Mouse (Mus musculus) spleen, adult 18-20 months (tissue): Measurements from ENCODE around the gene Pnpt1.

Source experiments
- DNase-seq, 2 experiments: peaks; one replicate each; pipeline ENCODE4 v3.0.0; 2022; ENCODE audit warnings: mixed read lengths in 2 of 2

The Pnpt1 gene

DNA sequence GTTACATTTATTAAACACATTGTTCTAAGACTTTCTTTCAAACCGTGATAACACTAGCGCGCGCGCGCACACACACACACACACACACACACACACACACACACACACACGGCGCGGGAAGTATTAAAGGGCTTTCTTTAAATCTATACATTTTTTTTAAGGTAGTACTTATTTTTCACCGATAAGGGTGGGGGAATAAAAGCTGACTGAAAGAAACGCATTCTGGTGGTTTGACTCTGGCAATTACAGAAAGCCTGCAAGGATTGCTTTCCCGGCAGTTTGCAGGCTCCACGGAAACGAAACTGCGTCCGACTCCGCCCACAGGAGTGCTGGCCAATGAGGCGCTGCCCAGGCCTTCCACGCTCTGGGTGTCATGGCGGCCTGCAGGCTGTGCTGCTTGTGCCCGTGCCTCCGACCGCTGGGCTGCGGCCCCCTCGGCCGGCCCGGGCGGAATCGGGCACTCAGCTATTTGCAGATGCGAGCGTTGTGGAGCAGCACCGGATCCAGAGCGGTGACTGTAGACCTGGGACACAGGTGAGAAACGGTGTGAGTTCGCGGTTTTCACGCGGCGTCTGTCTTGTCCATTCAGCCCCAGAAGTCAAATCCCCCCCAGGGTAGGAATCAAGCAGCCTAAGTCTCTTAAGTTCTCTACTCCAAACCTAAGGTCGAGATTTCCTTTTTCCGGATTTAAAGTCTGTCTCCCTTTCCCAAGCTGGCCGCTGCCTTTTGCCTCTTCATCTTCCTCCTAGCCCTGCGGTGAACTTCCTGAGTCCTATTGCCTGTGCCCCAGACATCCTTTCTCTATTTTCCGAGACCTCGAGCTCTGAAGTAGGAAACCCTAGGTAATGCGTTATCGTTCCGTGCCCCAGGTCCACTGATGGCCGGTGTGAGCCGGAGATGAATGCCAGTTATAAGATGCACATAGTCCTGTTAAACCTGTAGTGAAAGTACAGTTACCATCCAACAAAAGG, at the start of gene Pnpt1:
Pnpt1 (plus strand) TSS at position 360 of the 971 bp plus-strand sequence.
- peak; percentile 76 to 84 for DNase-seq

GRCm38 (mm10) chr11:29092403-29092802, 38.1 kb upstream of the Pnpt1 start:
- DNase-seq = no peak

- no peak for DNase-seq
Measured at GRCm38 (mm10) chr11:29098926-29099325, 31.6 kb upstream of the Pnpt1 start.

DNA sequence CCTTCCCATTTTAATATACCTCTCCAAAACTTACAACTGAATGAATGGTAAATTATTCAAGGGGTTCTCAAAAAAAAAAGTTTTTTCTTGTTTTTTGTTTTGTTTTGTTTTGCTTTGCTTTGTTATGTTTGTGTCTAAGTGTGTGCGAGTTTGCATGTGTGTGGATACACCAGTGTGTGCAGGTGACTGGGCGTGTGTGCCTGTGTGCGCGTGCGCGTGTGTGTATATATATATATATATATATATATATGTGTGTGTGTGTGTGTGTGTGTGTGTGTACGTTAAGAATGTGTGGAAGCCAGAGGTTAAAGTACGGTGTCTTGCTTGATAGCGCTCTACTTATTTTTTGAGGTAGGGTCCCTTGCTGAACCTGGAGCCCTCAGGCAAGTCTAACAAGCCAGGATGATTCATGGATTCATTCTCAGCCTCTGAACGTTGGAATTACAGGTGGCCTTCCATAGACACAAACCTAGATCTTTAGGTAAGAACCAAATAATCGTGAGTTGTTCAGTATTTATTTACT, 621 bp upstream of the Pnpt1 start:
- DNase-seq = no peak

DNA sequence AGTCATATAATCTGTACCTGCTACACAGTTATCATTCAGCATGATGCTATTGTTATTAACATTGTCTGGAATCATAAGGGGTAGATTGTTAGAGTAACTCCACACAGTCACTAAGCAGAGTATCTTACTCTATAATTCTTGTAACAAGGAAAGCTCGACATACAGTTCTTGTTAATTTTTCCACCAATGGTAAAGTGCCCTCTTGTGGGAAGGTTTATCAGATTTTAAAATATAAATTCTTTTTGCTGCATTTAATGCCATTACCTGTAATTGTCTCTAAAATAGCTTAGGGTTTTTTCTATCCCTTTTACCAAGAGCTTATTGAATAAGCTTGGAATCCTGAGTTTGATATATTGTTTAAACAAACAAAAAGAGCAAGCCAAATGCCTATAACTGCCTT, 10.1 kb downstream of the Pnpt1 start:
- DNase-seq = no peak

- DNase-seq = no peak
Measured at GRCm38 (mm10) chr11:29148901-29149300, 18.4 kb downstream of the Pnpt1 start.

GRCm38 (mm10) chr11:29163569-29163968, 33.0 kb downstream of the Pnpt1 start:
- DNase-seq = no peak

DNA sequence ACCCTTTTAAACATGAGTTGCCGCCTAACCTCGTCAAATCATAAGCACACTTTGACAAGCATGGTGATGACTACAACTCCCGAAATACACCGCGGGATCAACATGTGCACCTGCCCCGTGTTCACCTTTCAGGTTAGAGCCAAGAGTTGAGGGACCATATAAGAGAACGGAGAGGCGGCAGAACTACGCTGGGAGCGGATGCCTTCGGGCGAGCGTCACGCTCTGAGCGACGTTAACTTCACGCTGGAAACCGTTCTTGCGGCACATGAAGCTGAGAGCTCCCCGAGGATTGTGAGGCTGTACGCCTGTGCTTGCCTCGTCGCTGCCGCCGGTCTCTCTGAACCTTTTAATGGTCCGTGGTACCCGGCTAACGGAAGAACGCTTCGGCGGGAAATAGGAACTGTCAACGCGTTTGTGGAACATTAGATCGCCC, 41.4 kb downstream of the Pnpt1 start:
- peak; percentile 35 to 54 for DNase-seq

GRCm38 (mm10) chr11:29172563-29173124, 42.1 kb downstream of the Pnpt1 start, which contains the start of gene Ppp4r3b:
Ppp4r3b (plus strand) TSS chr11:29172890.
- peak; percentile 92 to 97 for DNase-seq

DNA sequence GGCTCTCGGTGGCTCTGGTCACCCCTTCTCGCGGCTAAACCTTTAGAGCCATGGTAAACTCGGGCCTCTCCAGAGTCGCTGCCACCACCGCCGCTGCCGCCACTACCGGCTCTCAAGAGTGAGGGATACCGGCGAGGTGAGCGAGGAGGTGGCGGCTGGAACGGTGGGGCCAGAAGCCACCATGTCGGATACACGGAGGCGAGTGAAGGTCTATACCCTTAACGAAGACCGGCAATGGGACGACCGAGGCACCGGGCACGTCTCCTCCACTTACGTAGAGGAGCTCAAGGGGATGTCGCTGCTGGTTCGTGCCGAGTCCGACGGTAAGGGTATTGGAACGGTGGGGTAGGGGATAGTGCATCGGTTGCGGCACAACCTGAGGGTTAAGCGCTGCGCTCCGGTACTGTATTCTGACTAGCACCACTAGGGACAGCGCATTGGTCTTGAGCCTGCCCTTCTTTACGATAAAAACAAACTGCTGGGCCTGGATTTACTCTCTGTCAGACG, 42.6 kb downstream of the Pnpt1 start:
- peak in 1 of 2 experiments; percentile 58 for DNase-seq

DNA sequence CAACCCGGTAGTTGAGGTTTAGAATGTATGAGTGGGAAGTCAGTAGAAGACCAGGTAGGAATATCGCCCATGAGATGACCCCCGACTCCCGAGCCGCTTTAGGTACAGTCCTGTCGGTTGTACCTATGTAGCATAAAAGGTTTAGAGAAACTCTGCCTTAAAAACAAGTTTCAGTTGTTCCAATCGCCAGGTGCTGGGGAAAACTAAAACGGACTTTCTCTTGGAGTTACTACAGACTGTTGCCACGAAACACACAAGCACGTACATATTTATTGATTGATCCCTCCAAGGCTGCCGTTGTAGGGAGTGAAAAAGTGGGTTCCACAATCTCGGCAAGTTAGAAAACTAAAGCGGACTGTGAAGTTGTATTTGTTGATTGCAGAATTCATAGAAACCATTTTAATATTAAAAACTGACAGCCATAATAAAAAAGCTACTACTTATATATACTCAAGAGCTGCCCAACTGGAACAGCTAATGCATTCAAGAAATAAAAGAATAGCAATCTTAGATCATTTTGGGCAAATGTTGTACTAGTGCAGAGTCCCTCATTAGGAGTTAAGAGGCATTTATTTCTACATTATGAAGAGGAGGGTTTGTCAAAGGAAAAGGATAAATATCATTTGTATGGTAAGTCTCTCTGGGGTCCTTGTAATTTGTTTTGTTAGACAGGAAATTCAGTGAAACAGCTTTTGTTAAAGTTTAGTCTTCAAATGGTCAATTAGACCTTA, 43.3 kb downstream of the Pnpt1 start:
- DNase-seq = no peak

DNA sequence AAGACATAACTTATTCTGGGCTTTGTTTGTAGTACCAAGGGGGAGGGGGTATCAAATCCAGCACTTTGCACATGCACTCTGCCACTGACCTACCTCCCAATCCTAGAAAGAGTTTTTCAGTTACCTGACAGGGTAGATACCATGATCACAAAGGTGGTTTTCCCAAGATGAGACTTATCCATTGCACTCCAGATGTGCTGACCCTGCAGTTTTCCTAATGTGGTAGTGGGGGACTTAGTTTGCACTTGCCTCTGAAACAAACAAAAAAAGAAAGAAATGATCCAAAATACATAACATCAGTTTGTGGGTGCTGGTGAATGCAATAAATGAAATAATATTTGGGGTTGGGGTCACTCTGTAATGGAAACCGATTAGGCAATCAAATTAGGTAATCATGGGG, 48.8 kb downstream of the Pnpt1 start:
- no peak for DNase-seq

DNA sequence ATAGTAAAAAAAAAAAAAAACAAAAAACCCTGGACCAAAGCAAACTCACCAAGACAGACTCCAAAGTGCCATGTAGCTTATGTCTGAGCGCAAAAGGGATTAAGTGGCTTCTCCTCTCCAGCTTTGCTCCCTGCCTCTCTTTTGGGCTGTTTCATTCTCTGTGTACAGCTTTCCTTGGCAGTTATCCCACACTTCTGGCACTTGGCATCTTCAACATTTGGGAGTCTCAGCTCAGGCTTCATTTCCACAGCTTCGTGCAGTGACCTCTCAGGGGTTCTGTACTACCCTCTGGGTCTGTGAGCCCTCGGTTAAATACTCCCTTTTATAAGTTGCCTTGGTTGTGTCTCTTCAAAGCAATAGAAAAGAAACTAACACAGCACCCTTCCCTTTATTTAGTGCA, 50.1 kb downstream of the Pnpt1 start:
- no peak for DNase-seq

GRCm38 (mm10) chr11:29181751-29182150, 51.2 kb downstream of the Pnpt1 start:
- no peak for DNase-seq

DNA sequence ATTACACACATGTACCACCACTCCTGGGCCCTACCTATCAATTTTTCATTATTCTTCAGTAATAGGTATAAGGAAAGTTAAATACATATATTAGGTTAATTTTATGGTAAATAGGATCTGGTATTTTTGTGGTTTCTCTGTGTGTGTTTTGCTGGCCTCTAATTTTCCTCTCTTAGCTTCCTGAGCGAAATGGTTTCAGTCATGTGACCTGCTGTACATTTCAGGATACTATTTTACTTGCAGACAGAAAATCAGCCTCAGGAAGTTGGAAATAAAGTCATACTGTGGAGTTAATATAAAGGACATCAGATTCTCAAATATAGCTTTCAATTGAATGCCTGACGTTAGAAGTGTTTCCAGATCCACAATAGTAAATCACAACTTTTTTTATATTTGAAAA, 58.4 kb downstream of the Pnpt1 start:
- no peak for DNase-seq

DNA sequence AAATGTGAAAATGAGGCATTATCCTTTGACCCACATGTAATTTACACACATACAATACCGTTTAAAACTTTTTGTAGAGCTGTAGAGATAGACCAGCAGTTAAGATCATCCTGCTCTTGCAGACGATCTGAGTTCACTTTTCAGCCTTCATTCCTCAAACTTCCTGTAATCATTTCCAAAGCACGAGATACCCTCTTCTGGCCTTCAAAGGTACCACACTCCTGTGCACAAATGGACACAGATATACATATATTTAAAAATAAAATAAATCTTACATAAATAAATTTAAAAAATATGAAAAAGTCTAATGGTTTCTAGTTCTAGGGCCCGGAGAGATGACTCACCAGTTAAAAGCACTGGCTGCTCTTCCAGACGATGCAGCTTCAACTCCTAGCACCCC, 73.1 kb downstream of the Pnpt1 start:
- DNase-seq = no peak

DNA sequence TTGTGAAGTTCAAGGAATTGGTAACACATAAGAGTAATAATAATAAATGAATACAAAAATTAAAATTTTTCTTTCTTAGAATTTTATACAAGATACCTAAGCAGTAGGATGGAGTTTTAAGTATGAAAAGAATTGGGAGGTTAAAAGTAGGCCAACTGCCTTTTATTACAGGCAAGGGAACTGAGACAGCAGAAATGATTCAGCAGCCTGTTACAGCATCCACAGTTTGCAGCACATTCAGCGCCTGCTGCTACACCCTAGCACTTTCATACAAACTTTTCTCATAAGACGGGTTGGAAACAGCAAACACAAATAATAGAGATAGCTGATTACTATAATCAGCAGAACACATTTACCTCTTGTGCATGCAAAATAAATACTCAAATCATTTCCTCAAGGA, 79.2 kb downstream of the Pnpt1 start:
- no peak for DNase-seq
